Mouse (Mus musculus) heart, postnatal 10 days (tissue): Measurements from ENCODE around the gene Ints11. TPM values are rescaled to one million over a fixed set of nuclear protein-coding genes. Genes with fewer than 3 reads are reported as not detected.

ENCODE experiments used
- DNase-seq, 2 experiments: peaks; one replicate each; pipeline ENCODE4 v3.0.0; 2021
- intact Hi-C: fragments of 180-260 bp; cut with DNase I; formaldehyde crosslinking; loops from one replicate; pipeline ENCODE4 v1.15.1; 2025
- total RNA-seq, 2 experiments: library from RNA; stranded (reverse); gene quantifications; 2 replicates each; pipeline ENCODE4 v1.2.3; 2021

Ints11 gene
- total RNA-seq, 2 experiments from 2014 or later: 16.6 to 20.9 TPM

- intact Hi-C loops: no loop called here
- DNase-seq: peak in 1 of 2 experiments; percentile 53
Observed at GRCm38 (mm10) chr4:155847591-155848352, 21.6 kb upstream of the Ints11 start.

- DNase-seq: no peak
- intact Hi-C loops: no loop called here
Observed at GRCm38 (mm10) chr4:155848434-155849095, 20.8 kb upstream of the Ints11 start.

- intact Hi-C loops: no loop called here
Observed at GRCm38 (mm10) chr4:155849391-155849790, 20.0 kb upstream of the Ints11 start.

GRCm38 (mm10) chr4:155849792-155850451 is 19.4 kb upstream of the Ints11 start:
- DNase-seq: no peak
- intact Hi-C loops: loop anchor here (10.0 kb wide), 1 partner anchor 255 kb away; the partner anchor contains the start of gene 9430015G10Rik

More at GRCm38 (mm10) chr4:155849391-155849790, 20.0 kb upstream of the Ints11 start:
- no peak for DNase-seq

- intact Hi-C loops: loop anchor here (10.0 kb wide), 1 partner anchor 253 kb away; the partner anchor contains the start of gene 9430015G10Rik
- no peak for DNase-seq
Observed at GRCm38 (mm10) chr4:155851368-155851767, 18.0 kb upstream of the Ints11 start.

GRCm38 (mm10) chr4:155851951-155852411 is 17.4 kb upstream of the Ints11 start:
- DNase-seq: no peak
- intact Hi-C loops: loop anchor here (10.0 kb wide), 1 partner anchor 253 kb away; the partner anchor contains the start of gene 9430015G10Rik

GRCm38 (mm10) chr4:155853421-155853820 is 15.9 kb upstream of the Ints11 start:
- intact Hi-C loops: loop anchor here (10.0 kb wide), 1 partner anchor 251 kb away; the partner anchor contains the start of gene 9430015G10Rik
- DNase-seq: no peak

- DNase-seq: no peak
- intact Hi-C loops: loop anchor here (10.0 kb wide), 1 partner anchor 250 kb away; the partner anchor contains the start of gene 9430015G10Rik
Observed at GRCm38 (mm10) chr4:155854991-155855390, 14.4 kb upstream of the Ints11 start.

GRCm38 (mm10) chr4:155856071-155856470 is 13.3 kb upstream of the Ints11 start:
- DNase-seq: no peak
- intact Hi-C loops: loop anchor here (10.0 kb wide), 1 partner anchor 249 kb away; the partner anchor contains the start of gene 9430015G10Rik

- no peak for DNase-seq
- intact Hi-C loops: loop anchor here (10.0 kb wide), 1 partner anchor 248 kb away; the partner anchor contains the start of gene 9430015G10Rik
Observed at GRCm38 (mm10) chr4:155856881-155857280, 12.5 kb upstream of the Ints11 start.

- intact Hi-C loops: loop anchor here (10.0 kb wide), 1 partner anchor 245 kb away; the partner anchor contains the start of gene 9430015G10Rik
- peak; percentile 67 to 81 for DNase-seq
Observed at GRCm38 (mm10) chr4:155859318-155859717, 10.0 kb upstream of the Ints11 start.

- intact Hi-C loops: no loop called here
Observed at GRCm38 (mm10) chr4:155861787-155862186, 7.6 kb upstream of the Ints11 start.

GRCm38 (mm10) chr4:155863001-155863400 is 6.3 kb upstream of the Ints11 start, which contains the start of gene Tas1r3:
Tas1r3 (minus strand) TSS chr4:155863362.
- intact Hi-C loops: no loop called here
- no peak for DNase-seq

More at GRCm38 (mm10) chr4:155861787-155862186, 7.6 kb upstream of the Ints11 start:
- DNase-seq: no peak

GRCm38 (mm10) chr4:155868614-155869298 is 590 bp upstream of the Ints11 start:
- intact Hi-C loops: loop anchor here (1.0 to 2.0 kb wide), 3 partner anchors 14 to 75 kb away; partner anchors contain the start of gene Ube2j2

GRCm38 (mm10) chr4:155871404-155871803 is 2.1 kb downstream of the Ints11 start:
- DNase-seq: no peak
- intact Hi-C loops: no loop called here

More at GRCm38 (mm10) chr4:155868614-155869298, 590 bp upstream of the Ints11 start:
- peak in 1 of 2 experiments; percentile 35 for DNase-seq

GRCm38 (mm10) chr4:155883587-155883986 is 14.2 kb downstream of the Ints11 start:
- DNase-seq: no peak
- intact Hi-C loops: loop anchor here (2.0 kb wide), 1 partner anchor 15 kb away; the partner anchor contains the start of genes Cptp and Ints11

GRCm38 (mm10) chr4:155886330-155886729 is 17.0 kb downstream of the Ints11 start:
- DNase-seq: no peak
- intact Hi-C loops: no loop called here

GRCm38 (mm10) chr4:155887674-155888073 is 18.3 kb downstream of the Ints11 start:
- DNase-seq: no peak
- intact Hi-C loops: no loop called here

- DNase-seq: no peak
- intact Hi-C loops: no loop called here
Observed at GRCm38 (mm10) chr4:155888181-155888580, 18.8 kb downstream of the Ints11 start.

- DNase-seq: no peak
- intact Hi-C loops: no loop called here
Observed at GRCm38 (mm10) chr4:155889316-155889715, 20.0 kb downstream of the Ints11 start.
